Mouse (Mus musculus) heart, postnatal 0 days (tissue): Measurements from ENCODE around the gene Gpr55.

Experiments
- CTCF ChIP-seq: IDR thresholded peaks from 2 replicates; pipeline ENCODE4 v1.5.1; 2016; ENCODE audit warnings: antibody characterized with exemption, control low read depth, low read depth
- EP300 ChIP-seq: IDR thresholded peaks from 2 replicates; pipeline ENCODE4 v1.6.1; 2016; ENCODE audit warnings: antibody characterized with exemption, low read depth

DNA sequence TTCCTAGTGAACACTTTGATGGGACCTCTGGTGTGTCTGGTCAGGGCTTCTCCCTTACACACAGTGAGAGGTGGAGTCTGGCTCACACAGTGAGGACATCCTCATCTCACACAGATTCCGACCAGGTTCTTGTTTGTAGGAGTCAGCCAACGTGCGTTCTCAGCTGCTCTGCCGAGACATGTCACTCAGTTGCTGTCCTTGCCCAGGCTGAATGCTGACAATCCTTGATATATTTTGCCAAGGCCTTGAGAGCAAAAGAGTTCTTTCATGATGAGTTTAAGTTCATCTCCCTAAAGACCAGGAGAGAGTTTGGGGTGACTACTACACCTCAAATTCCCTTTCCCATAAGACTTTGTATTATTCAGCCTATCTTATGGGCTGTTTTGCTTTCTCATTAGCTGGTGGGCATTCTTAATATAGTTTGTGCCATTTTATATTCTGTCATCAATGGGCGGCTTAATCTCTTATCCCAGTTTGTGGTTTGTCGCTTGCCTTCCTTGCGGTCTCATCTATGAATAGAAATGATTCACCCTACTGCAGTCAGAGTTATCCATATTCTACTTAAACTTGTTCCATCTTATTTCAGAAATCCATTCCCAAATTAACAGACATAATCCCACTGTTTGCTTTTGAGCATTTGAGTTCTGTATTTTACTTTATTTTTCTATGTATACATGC, 47.6 kb downstream of the Gpr55 start:
- TF ChIP-seq CTCF = no peak
- TF ChIP-seq EP300 = no peak
